Mouse (Mus musculus) limb, embryonic 14.5 days (tissue): ENCODE results near the gene Aicda. TPM values are rescaled to one million over a fixed set of nuclear protein-coding genes. Genes with fewer than 3 reads are reported as not detected.

Source experiments
- ATAC-seq: fragments of 200-750 bp; cut with Nextera tagmentation; 2 replicates; pipeline ENCODE4 v1.8.0; 2017; ENCODE audit warnings: low read depth, moderate number of reproducible peaks, moderate TSS enrichment; ENCODE audit not compliant: low FRiP score
- DNase-seq: peaks from one replicate; pipeline ENCODE4 v3.0.0-alpha.2; 2015; ENCODE audit warnings: low spot score
- H3K27ac ChIP-seq: fragments of 300-500 bp; sonication (generic); replicated peaks from 2 replicates; pipeline ENCODE4 v1.5.1; 2014; ENCODE audit warnings: low read depth, mild to moderate bottlenecking, low read length, moderate library complexity, mixed read lengths
- H3K27me3 ChIP-seq: fragments of 300-500 bp; sonication (generic); 2 replicates; pipeline ENCODE4 v1.6.1; 2014; ENCODE audit warnings: low read length, mixed read lengths; ENCODE audit not compliant: control insufficient read depth, insufficient read depth
- H3K36me3 ChIP-seq: fragments of 300-500 bp; sonication (generic); 2 replicates; pipeline ENCODE4 v1.6.1; 2014; ENCODE audit warnings: mild to moderate bottlenecking, low read length, moderate library complexity, mixed read lengths; ENCODE audit not compliant: control insufficient read depth, insufficient read depth
- H3K4me1 ChIP-seq: fragments of 300-500 bp; sonication (generic); 2 replicates; pipeline ENCODE4 v1.6.1; 2014; ENCODE audit warnings: antibody characterized with exemption, low read length, mixed read lengths; ENCODE audit not compliant: control insufficient read depth, insufficient read depth
- H3K4me2 ChIP-seq: fragments of 300-500 bp; sonication (generic); replicated peaks from 2 replicates; pipeline ENCODE4 v1.6.1; 2014; ENCODE audit warnings: low read depth, mild to moderate bottlenecking, low read length, moderate library complexity; ENCODE audit not compliant: severe bottlenecking
- H3K4me3 ChIP-seq: fragments of 300-500 bp; sonication (generic); replicated peaks from 2 replicates; pipeline ENCODE4 v1.5.1; 2014; ENCODE audit warnings: low read length
- H3K9ac ChIP-seq: fragments of 300-500 bp; sonication (generic); 2 replicates; pipeline ENCODE4 v1.6.1; 2014; ENCODE audit warnings: mild to moderate bottlenecking, low read depth, low read length, moderate library complexity; ENCODE audit not compliant: severe bottlenecking
- H3K9me3 ChIP-seq: fragments of 300-500 bp; sonication (generic); 2 replicates; pipeline ENCODE4 v1.6.1; 2016; ENCODE audit warnings: low read length; ENCODE audit not compliant: control insufficient read depth
- POLR2A ChIP-seq: fragments of 200-500 bp; IDR thresholded peaks from 2 replicates; pipeline ENCODE4 v1.8.0; 2012; ENCODE audit warnings: inconsistent platforms, mild to moderate bottlenecking, moderate library complexity, borderline replicate concordance; ENCODE audit not compliant: insufficient read depth, insufficient read length; ENCODE audit errors: extremely low read depth
- WGBS: fragments of 180-500 bp; shearing (Covaris S2); extraction: QIAGEN DNeasy Blood & Tissue Kit; methylation state at CpG from one replicate; pipeline ENCODE4 v1.1.7; 2014; 5-methylcytosine and 5-hydroxymethylcytosine counted together
- polyA plus RNA-seq, 2 experiments: library from polyadenylated mRNA; depleted of rRNA in 1 of 2; stranded (reverse) in 1 of 2; unstranded in 1 of 2; fragments of >200 nt; fragmentation: Nextera tagmentation in 1 of 2; extraction: Ambion mirVana in 1 of 2; gene quantifications; 2 replicates each; pipeline versions ENCODE4 v1.2.1 to v1.2.3; 2012 to 2014

The Aicda gene
- 0.23 TPM in 2 replicates for polyA plus RNA-seq (2012; rRNA removed)
- polyA plus RNA-seq (2014; fragmentation: Nextera tagmentation; extraction: Ambion mirVana), result 0.19 and 0.50 TPM in 2 replicates

DNA sequence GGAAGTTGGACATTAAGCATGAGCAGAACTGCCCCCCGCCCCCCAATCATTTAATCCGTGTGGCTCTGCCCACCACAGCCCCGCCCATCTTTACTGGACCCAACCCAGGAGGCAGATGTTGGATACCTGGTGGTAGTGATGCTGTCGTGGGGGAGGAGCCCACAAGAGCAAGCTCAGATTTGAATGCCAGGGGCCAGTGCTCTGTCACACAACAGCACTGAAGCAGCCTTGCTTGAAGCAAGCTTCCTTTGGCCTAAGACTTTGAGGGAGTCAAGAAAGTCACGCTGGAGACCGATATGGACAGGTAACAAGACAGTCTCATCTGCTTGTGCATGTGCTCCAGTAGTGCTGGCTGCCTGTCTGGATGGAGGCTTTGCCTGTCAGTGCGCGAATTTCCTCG is at the start of gene Aicda:
Gene Aicda (plus strand): TSS at position 196 of the 400 bp plus-strand sequence.
- TF ChIP-seq POLR2A, result no peak
- WGBS, result 52% methylated on average over 9 of the region's 9 CpGs

GRCm38 (mm10) chr6:122505041-122505440 is 48.6 kb upstream of the Aicda start:
- 38% methylated on average over 4 of the region's 4 CpGs for WGBS
- Histone ChIP-seq H3K9me3 (no peaks in the 10 kb centered on the region), H3K4me3 (no peak overlapping the region), H3K27ac (no peak overlapping the region), H3K9ac (no peak overlapping the region), H3K36me3 (no peaks in the 10 kb centered on the region), H3K27me3 (no peaks in the 10 kb centered on the region), H3K4me2 (no peak overlapping the region), H3K4me1 (no peaks in the 10 kb centered on the region)
- DNase-seq (no peak), ATAC-seq (no peak)
- TF ChIP-seq POLR2A, result no peak

More for the DNA sequence above, at the start of gene Aicda:
- Histone ChIP-seq H3K36me3 (no peaks in the 10 kb centered on the region), H3K4me3 (no peak within 1 kb of the TSS), H3K4me2 (no peak within 1 kb of the TSS), H3K4me1 (no peaks in the 10 kb centered on the region), H3K9me3 (no peaks in the 10 kb centered on the region), H3K27ac (no peak within 1 kb of the TSS), H3K9ac (no peak within 1 kb of the TSS), H3K27me3 (no peaks in the 10 kb centered on the region; the same call in 1 of the 2 replicates)
- DNase-seq (no peak), ATAC-seq (no peak)

GRCm38 (mm10) chr6:122505545-122505944 is 48.1 kb upstream of the Aicda start, which contains the start of gene Mfap5:
Mfap5 (plus strand) TSS chr6:122505845.
- Histone ChIP-seq H3K36me3 (no peaks in the 10 kb centered on the region), H3K27ac (no peak within 1 kb of the TSS), H3K9ac (no peak within 1 kb of the TSS), H3K27me3 (no peaks in the 10 kb centered on the region), H3K4me2 (no peak within 1 kb of the TSS), H3K4me1 (no peaks in the 10 kb centered on the region), H3K9me3 (no peaks in the 10 kb centered on the region), H3K4me3 (no peak within 1 kb of the TSS)
- 72% methylated on average over 3 of the region's 3 CpGs for WGBS
- TF ChIP-seq POLR2A, result no peak
- DNase-seq (no peak), ATAC-seq (no peak)

DNA sequence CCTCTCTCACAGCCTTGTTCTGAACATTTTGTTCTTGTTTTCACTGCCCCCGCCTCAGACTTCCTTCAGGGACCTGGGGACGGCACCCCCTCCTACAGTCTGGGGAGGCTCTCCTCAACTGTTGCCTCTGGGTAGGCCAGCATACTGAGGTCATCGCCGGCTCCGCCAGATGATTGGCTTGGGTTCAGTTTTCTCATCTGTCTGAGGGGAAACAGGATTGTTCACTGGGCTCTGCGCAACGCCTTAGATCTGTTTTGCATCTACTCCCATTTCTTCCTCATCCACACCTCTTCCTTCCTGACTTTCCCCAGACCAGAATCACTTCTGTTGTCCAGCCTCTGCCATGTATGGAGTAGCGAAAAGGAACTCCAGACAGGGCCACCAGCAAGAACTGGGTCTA is 45.1 kb upstream of the Aicda start:
- no peaks in the 10 kb centered on the region for H3K9me3 ChIP-seq
- WGBS, result 55% methylated on average over 8 of the region's 8 CpGs
- H3K4me3 ChIP-seq, result no peak overlapping the region
- no peak overlapping the region for H3K9ac ChIP-seq
- no peaks in the 10 kb centered on the region for H3K36me3 ChIP-seq
- TF ChIP-seq POLR2A, result no peak
- H3K4me1 ChIP-seq, result no peaks in the 10 kb centered on the region
- no peaks in the 10 kb centered on the region for H3K27me3 ChIP-seq
- H3K27ac ChIP-seq, result no peak overlapping the region
- peak; percentile 38 for DNase-seq
- no peak overlapping the region for H3K4me2 ChIP-seq
- peak; percentile 26; the same call in 1 of the 2 replicates for ATAC-seq

DNA sequence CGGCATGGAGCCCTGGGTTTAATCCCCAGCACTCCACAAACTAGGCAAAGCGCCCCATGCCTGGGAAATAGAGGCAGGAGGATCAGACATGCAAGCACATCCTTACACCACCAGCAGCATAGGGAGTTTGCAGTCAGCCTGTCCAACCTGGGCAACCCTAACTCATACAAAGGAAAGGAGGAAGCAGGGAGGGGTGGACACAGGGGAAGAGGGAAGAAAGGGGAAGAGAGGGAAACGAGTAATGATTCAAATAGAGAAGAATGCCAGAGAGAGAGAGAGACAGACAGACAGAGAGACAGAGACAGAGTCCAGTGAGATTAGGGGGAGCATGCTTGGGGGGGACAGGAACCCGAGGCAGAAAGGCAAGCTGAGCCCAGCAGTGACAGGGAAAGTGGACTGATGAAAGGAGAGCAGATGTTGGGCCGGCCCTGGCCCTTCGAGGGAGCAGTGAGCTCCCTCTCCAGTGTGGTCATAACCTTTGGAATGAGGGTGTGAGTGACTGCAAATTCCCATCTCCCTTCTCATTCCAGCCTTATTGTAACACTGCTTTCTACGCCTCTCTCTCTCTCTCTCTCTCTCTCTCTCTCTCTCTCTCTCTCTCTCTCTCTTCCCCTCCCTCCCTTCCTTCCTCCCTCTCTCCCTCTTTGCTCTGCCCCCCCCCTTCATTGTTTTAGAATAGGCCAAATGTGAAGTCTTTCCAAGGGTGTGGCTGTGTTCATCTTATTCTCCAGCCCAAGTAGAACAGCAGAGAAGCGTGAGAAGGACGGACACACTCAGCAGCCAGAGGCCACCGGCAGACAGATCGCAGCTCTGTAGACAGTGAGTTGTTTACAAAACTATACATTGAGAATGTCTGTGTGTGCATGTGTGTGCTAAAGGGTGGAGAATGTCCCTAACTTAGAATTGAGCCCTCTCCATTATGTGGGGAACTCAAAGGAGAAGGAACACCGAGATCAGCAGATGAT is 40.4 kb upstream of the Aicda start:
- no peaks in the 10 kb centered on the region for H3K9me3 ChIP-seq

More for the DNA sequence above, 40.4 kb upstream of the Aicda start:
- Histone ChIP-seq H3K4me2 (no peak overlapping the region), H3K9ac (no peak overlapping the region), H3K36me3 (no peaks in the 10 kb centered on the region), H3K27me3 (no peaks in the 10 kb centered on the region), H3K4me3 (no peak overlapping the region), H3K27ac (0 out of 2 replicates have a peak overlapping the region, but pooled peaks have one; percentile 5), H3K4me1 (no peaks in the 10 kb centered on the region)
- WGBS, result 62% methylated on average over 12 of the region's 12 CpGs
- DNase-seq (no peak), ATAC-seq (no peak)
- TF ChIP-seq POLR2A, result no peak
